Mouse (Mus musculus) brain, embryonic 18.5 days (tissue): ENCODE results near the gene Gm31371.
"Not testable (repeated sequence)": the region's sequence is repeated elsewhere in the genome, so short reads cannot be mapped to it uniquely, and the experiment has no call there.

Experiments
- DNase-seq: peaks from one replicate; pipeline ENCODE4 v3.0.0-alpha.2; 2012; ENCODE audit warnings: low read depth, low spot score

Gene Gm31371

DNA sequence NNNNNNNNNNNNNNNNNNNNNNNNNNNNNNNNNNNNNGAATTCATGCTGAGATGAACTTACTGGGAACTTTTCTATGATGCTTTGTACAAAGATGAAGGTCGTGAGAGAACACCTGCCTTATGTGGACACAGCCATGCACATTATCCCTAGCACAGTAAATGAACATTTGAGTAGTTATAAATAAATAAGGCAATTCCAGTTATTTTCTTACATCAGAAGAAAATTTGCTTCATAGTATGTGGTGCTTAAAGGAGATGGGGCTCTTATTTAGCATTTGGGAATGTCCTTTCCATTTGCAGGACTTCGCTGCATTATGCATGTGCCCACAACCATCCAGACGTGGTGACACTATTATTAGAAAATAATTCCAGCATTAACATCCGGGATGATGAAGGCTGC lies at the start of gene Gm31371:
TSS of gene Gm31371 (plus strand) at position 301 of the 400 bp plus-strand sequence.
- DNase-seq: not testable (repeated sequence)

DNA sequence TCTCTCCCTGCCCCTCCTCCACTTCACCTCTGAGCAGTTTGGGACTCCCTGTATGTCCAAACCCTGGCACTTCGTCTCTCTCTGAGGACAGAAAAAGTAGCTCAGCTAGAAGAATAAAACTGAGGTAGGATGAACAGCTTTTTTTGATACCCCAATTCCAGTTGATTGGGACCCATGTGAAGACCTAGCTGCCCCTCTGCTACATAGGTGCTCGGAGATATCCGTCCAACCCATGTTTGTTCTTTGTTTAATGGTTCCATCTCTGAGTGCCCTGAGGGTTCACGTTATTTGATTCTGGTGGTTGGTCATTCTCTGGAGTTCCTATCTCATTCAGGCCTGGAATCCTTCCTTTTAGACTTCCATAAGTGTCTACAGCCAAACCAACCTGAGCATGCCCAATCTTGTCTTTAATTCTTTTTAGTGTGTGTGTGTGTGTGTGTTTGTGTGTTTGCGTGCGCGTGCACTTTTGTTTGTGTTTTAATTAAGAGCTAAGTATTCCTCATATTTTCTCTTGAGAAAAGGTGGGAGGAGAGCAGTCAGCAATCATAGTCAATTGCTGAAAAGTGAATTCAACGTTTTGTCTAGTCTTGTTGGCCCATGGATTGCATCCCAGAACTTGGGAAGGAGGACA lies 3.3 kb downstream of the Gm31371 start:
- not testable (repeated sequence) for DNase-seq

DNA sequence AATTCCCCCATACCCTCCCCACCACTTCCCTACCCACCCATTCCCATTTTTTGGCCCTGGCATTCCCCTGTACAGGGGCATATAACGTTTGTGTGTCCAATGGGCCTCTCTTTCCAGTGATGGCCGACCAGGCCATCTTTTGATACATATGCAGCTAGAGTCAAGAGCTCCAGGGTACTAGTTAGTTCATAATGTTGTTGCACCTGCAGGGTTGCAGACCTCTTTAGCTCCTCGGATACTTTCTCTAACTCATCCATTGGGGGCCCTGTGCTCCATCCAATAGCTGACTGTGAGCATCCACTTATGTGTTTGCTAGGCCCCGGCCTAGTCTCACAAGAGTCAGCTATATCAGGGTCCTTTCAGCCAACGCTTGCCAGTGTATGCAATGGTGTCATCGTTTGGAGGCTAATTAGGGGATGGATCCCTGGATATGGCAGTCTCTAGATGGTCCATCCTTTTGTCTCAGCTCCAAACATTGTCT lies 5.7 kb downstream of the Gm31371 start:
- DNase-seq: not testable (repeated sequence)

DNA sequence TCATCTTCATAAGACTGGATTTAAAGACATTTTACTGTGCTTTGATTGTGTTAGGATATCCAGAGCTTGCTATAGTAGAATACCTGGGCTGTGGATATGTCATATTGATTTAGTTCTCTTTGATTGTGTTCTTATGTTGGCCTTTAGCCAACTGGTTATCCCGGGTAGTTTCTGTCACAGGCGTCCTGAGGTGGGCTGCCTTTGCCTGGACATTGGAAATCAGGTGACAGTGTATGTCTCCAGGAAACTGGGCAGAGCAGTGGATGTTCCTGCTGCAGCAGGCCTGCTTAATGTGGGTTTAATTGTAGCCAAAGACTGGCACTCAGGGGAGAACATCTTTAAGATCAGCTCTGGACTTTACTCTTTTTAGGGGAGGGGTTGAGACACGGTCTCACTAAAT lies 15.9 kb downstream of the Gm31371 start:
- not testable (repeated sequence) for DNase-seq

DNA sequence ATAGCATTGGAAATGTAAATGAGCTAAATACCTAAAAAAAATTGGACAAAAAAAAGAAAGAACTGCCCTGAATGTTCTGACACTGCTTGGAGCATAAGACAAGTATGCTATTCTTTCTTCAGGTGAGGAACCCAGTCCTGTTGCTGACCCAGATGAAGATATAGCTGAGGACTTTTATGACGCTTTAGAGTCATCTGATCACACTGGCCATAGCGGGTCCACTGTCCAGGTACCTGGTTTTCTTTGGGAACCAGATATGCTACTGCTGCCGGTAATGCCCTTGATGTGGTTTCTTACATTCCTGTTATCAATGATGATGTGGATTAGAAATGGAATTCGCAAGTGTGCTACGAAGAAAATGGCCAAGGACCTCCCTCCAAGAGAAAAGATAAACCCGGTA lies 31.1 kb downstream of the Gm31371 start:
- DNase-seq: not testable (repeated sequence)

DNA sequence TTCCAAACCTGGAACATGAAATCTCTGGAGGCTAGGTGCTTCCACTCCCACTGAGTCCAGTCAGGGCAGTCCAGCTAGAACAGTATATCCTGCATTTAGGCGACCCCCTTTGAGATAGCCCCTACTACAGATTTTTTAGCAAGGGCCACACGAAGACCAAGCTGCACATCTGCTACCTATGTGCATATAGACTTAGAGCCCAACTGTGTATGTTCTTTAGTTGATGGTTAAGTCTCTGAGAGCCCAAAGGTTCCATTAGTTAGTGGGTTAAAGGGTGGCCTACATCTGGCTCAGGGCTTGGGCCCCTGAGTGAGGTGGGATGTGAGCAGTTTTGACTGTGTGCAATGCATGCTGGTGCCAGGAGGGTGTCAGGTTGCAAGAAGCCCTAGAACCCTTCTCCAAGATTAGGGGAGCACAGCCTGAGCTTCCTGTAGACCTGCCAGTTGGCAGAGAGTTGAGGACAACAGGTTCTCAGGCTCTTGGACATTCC lies 32.4 kb downstream of the Gm31371 start:
- not testable (repeated sequence) for DNase-seq

DNA sequence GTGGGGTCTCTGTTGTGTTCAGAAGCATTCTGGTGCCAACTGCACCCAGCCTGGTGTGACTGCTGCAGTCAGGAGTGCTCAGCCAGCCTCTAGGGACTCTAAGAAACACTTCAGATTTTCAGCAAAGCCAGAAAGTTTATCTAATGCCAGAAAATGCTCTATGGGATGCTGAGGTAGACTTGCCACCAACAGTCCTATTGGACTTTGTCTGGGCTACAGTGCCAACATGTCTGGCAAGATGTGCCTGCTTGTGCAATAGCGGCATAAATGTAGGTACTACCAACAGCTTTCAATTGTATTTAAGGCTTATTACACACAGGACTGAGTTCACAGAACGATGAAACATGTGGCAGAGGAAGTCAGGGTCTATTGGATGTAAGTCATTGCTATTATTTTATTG lies 57.7 kb downstream of the Gm31371 start:
- DNase-seq: no peak

DNA sequence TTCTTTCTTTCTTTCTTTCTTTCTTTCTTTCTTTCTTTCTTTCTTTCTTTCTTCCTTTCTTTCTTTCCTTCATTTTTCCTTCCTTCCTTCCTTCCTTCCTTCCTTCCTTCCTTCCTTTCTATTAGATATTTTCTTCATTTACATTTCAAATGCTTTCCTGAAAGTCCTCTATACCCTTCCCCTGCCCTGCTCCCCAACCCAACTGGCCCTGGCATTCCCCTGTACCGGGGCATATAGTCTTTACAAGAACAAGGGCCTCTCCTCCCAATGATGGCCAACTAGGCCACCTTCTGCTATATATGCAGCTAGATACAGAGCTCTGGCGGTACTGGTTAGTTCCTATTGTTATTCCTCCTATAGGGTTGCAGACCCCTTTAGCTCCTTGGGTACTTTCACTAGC lies 60.6 kb downstream of the Gm31371 start:
- not testable (repeated sequence) for DNase-seq

DNA sequence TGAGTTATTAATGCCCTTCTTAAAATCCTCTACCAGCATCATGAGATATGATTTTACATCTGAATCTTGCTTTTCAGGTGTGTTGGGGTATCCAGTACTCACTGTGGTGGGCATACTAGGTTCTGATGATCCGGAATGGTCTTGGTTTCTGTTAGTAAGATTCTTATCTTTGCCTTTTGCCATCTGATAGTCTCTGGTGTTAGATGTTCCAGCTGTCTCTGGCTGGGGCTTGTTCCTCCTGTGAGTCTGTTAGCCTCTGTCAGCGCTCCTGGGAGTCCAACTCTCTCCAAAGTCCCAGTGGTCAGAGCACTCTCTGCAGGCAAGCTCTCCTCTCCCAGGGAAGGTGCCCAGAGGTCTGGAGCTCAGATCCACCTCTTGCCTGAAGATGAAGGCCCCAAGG lies 65.0 kb downstream of the Gm31371 start:
- not testable (repeated sequence) for DNase-seq

DNA sequence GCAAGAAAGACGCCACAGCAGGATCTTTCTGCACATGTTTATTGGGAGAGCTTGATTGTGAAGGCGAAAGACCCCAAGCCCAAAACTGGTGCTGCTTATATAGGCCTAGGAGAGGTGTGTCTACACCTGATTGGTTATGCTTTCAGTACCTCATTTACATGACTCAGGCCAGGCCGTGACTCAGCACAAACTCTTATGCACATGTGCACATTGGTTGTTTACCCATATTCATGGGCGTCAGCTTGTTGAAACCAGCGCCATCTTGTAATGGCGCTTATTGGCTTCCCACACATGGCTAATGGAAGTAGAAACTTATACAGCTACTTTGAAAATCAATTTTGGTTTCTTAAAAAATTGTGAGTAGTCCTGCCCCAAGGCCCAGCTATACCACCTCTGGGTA lies 72.0 kb downstream of the Gm31371 start:
- DNase-seq: not testable (repeated sequence)
